Mouse (Mus musculus) forebrain, embryonic 12.5 days (tissue): ENCODE results near the gene Upp1. TPM values are rescaled to one million over a fixed set of nuclear protein-coding genes. Genes with fewer than 3 reads are reported as not detected.

Experiments used
- ATAC-seq: fragments of 200-750 bp; cut with Nextera tagmentation; 2 replicates; pipeline ENCODE4 v1.8.0; 2017; ENCODE audit warnings: moderate TSS enrichment; ENCODE audit not compliant: low FRiP score
- H3K27ac ChIP-seq: fragments of 300-500 bp; sonication (generic); 2 replicates; pipeline ENCODE4 v1.5.1; 2016; ENCODE audit warnings: mild to moderate bottlenecking
- H3K27me3 ChIP-seq: fragments of 300-500 bp; sonication (generic); 2 replicates; pipeline ENCODE4 v1.6.1; 2016; ENCODE audit warnings: mild to moderate bottlenecking
- H3K36me3 ChIP-seq: fragments of 300-500 bp; sonication (generic); replicated peaks from 2 replicates; pipeline ENCODE4 v1.6.1; 2016; ENCODE audit warnings: mild to moderate bottlenecking
- H3K4me1 ChIP-seq: fragments of 300-500 bp; sonication (generic); 2 replicates; pipeline ENCODE4 v1.6.1; 2016
- H3K4me2 ChIP-seq: fragments of 300-500 bp; sonication (generic); 2 replicates; pipeline ENCODE4 v1.6.1; 2016; ENCODE audit warnings: mild to moderate bottlenecking, moderate library complexity
- H3K4me3 ChIP-seq: fragments of 300-500 bp; sonication (generic); replicated peaks from 2 replicates; pipeline ENCODE4 v1.5.1; 2016; ENCODE audit warnings: mild to moderate bottlenecking
- H3K9ac ChIP-seq: fragments of 300-500 bp; sonication (generic); 2 replicates; pipeline ENCODE4 v1.6.1; 2016; ENCODE audit warnings: mild to moderate bottlenecking
- H3K9me3 ChIP-seq: fragments of 300-500 bp; sonication (generic); 2 replicates; pipeline ENCODE4 v1.6.1; 2016
- WGBS: fragments of 180-500 bp; shearing (Covaris S2); methylation state at CpG from one replicate; pipeline ENCODE4 v1.1.7; 2016; 5-methylcytosine and 5-hydroxymethylcytosine counted together
- polyA plus RNA-seq: library from polyadenylated mRNA; unstranded; fragments of >200 nt; fragmentation: Nextera tagmentation; extraction: Ambion mirVana; gene quantifications from 2 replicates; pipeline ENCODE4 v1.2.1, GENCODE M21; 2016

Upp1 gene
- polyA plus RNA-seq: 2.2 TPM in 2 replicates

GRCm38 (mm10) chr11:9118050-9118420 lies at the start of gene Upp1:
Upp1 (plus strand) TSS chr11:9118103.
- no peak within 1 kb of the TSS for H3K27ac ChIP-seq
- H3K4me3 ChIP-seq: peak within 1 kb of the TSS; percentile 43
- WGBS: 1% methylated on average over 7 of the region's 7 CpGs
- H3K4me1 ChIP-seq: peaks cover 32% of the 10 kb centered on the region
- H3K9me3 ChIP-seq: no peaks in the 10 kb centered on the region
- peak within 1 kb of the TSS; percentile 97 for H3K4me2 ChIP-seq
- no peak for ATAC-seq
- no peaks in the 10 kb centered on the region for H3K36me3 ChIP-seq
- H3K9ac ChIP-seq: peak within 1 kb of the TSS; percentile 44; the same call in 1 of the 2 replicates
- peaks cover 60% of the 10 kb centered on the region for H3K27me3 ChIP-seq

GRCm38 (mm10) chr11:9076444-9076843 lies 41.5 kb upstream of the Upp1 start:
- Histone ChIP-seq H3K9ac (no peak overlapping the region), H3K27me3 (no peaks in the 10 kb centered on the region), H3K4me2 (no peak overlapping the region), H3K4me1 (no peaks in the 10 kb centered on the region), H3K27ac (no peak overlapping the region), H3K36me3 (no peaks in the 10 kb centered on the region), H3K4me3 (no peak overlapping the region), H3K9me3 (no peaks in the 10 kb centered on the region)
- ATAC-seq: no peak
- WGBS: 89% methylated on average over 3 of the region's 3 CpGs

GRCm38 (mm10) chr11:9113189-9113588 lies 4.7 kb upstream of the Upp1 start:
- 76% methylated on average over 2 of the region's 2 CpGs for WGBS

GRCm38 (mm10) chr11:9115367-9116120 lies 2.4 kb upstream of the Upp1 start:
- Histone ChIP-seq H3K27me3 (peaks cover 55% of the 10 kb centered on the region), H3K4me1 (peaks cover 32% of the 10 kb centered on the region), H3K9ac (no peak overlapping the region), H3K9me3 (no peaks in the 10 kb centered on the region), H3K36me3 (no peaks in the 10 kb centered on the region), H3K4me2 (peak overlapping the region; percentile 32; the same call in 1 of the 2 replicates), H3K27ac (no peak overlapping the region), H3K4me3 (no peak overlapping the region)
- ATAC-seq: no peak
- WGBS: 18% methylated on average over 9 of the region's 9 CpGs

More at GRCm38 (mm10) chr11:9113189-9113588, 4.7 kb upstream of the Upp1 start:
- Histone ChIP-seq H3K4me2 (no peak overlapping the region), H3K27me3 (peaks cover 36% of the 10 kb centered on the region), H3K27ac (no peak overlapping the region), H3K9ac (no peak overlapping the region), H3K4me3 (no peak overlapping the region), H3K36me3 (no peaks in the 10 kb centered on the region), H3K9me3 (no peaks in the 10 kb centered on the region), H3K4me1 (peaks cover 16% of the 10 kb centered on the region)
- ATAC-seq: no peak

DNA sequence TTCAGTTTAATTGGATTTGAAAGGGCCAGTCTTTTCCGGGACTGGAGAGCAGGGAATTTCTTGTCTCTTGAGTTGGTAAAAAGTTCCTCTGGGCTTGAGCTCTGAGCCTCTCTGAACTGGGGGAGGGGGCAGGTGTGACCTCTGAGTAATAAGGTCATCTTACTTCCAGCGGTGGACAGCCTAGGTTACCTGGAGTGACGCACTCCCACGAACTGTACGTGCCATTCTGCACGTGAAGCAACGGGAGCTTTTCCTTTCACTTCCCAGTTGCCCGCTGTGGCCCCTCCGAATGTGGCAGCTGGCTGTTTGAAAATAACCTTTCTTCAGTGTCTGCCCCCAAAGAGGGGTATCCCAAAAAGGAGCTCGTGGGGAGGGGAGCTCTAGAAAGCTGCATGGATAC lies 1.8 kb upstream of the Upp1 start:
- peaks cover 60% of the 10 kb centered on the region for H3K27me3 ChIP-seq
- H3K4me2 ChIP-seq: peak overlapping the region; percentile 32
- no peak overlapping the region for H3K4me3 ChIP-seq
- no peak for ATAC-seq
- no peaks in the 10 kb centered on the region for H3K36me3 ChIP-seq
- no peak overlapping the region for H3K27ac ChIP-seq
- peaks cover 32% of the 10 kb centered on the region for H3K4me1 ChIP-seq
- H3K9me3 ChIP-seq: no peaks in the 10 kb centered on the region
- H3K9ac ChIP-seq: no peak overlapping the region
- 2% methylated on average over 10 of the region's 10 CpGs for WGBS

DNA sequence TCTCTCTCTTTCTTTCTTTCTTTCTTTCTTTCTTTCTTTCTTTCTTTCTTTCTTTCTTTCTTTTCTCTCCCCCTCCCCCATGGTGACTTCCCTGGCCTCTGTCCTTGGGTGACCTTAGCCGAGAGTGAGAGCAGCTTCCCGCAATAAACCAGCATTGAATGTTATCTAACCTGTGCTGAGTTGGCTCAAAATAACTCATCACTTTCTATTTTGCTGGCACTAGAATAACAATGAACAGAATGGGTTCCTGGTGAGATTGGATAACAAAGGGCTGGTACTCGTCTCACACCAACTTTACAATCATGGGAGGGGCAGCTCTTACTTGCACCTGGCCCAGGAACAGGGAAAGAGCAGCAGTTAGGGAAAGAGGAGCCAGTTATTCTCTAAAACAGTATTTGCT lies 987 bp upstream of the Upp1 start:
- Histone ChIP-seq H3K9me3 (no peaks in the 10 kb centered on the region), H3K27ac (no peak overlapping the region), H3K4me1 (peaks cover 32% of the 10 kb centered on the region), H3K4me2 (no peak overlapping the region), H3K4me3 (no peak overlapping the region), H3K27me3 (peaks cover 60% of the 10 kb centered on the region), H3K9ac (no peak overlapping the region), H3K36me3 (no peaks in the 10 kb centered on the region)
- ATAC-seq: no peak
- WGBS: 7% methylated on average over 3 of the region's 3 CpGs

GRCm38 (mm10) chr11:9117358-9118049 lies 399 bp upstream of the Upp1 start:
- Histone ChIP-seq H3K4me2 (peak overlapping the region; percentile 97), H3K27me3 (peaks cover 60% of the 10 kb centered on the region), H3K36me3 (no peaks in the 10 kb centered on the region), H3K9ac (no peak overlapping the region), H3K27ac (no peak overlapping the region), H3K9me3 (no peaks in the 10 kb centered on the region), H3K4me3 (peak overlapping the region; percentile 43), H3K4me1 (peaks cover 32% of the 10 kb centered on the region)
- 2% methylated on average over 13 of the region's 13 CpGs for WGBS
- no peak; the same call in 1 of the 2 replicates for ATAC-seq

DNA sequence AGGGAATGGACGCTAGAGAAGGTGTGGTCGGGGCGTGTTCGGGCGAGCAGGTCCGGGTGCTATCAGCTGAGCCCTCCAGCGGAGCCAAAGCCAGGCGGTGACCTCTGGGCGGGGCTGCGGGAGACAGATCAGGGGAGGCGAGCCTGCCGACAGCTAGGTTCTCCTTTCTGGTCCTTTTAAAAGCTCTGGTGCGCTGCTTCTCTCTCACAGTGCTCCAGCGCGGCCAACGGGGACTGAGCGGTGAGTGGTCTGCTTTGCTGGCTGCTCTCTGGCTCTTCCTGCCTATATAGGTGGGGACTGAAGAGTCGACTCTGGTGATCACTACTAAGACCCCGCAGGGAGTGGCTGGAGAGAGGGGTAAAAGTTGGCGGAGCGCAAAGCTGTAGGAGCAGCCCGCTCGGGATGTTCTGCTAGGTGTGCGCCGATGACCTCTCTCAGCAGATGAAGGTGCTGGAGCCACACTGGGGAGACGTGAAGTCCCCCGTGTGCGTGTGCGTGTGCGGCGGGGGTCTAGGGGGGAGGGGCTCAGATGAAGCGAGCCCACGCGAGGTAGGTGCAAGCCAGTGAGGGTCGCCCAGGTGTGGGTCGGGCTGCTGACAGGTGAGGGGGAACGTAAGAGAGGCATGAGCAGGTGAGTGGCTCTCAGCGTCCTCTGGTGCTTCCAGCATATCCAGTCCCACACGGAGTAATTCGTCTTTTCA lies 668 bp downstream of the Upp1 start:
- peak; percentile 47; the same call in 1 of the 2 replicates for ATAC-seq
- Histone ChIP-seq H3K27ac (no peak overlapping the region), H3K27me3 (peaks cover 60% of the 10 kb centered on the region)

GRCm38 (mm10) chr11:9119231-9120020 lies 1.5 kb downstream of the Upp1 start:
- Histone ChIP-seq H3K36me3 (no peaks in the 10 kb centered on the region), H3K9ac (no peak overlapping the region; the same call in 1 of the 2 replicates), H3K4me1 (peaks cover 32% of the 10 kb centered on the region), H3K9me3 (no peaks in the 10 kb centered on the region), H3K4me2 (peak overlapping the region; percentile 97), H3K27ac (no peak overlapping the region), H3K27me3 (peaks cover 56% of the 10 kb centered on the region), H3K4me3 (peak overlapping the region; percentile 43)
- WGBS: 2% methylated on average over 22 of the region's 22 CpGs
- ATAC-seq: no peak; the same call in 1 of the 2 replicates

More for the DNA sequence above, 668 bp downstream of the Upp1 start:
- Histone ChIP-seq H3K9me3 (no peaks in the 10 kb centered on the region), H3K4me2 (peak overlapping the region; percentile 97), H3K4me3 (peak overlapping the region; percentile 43), H3K4me1 (peaks cover 32% of the 10 kb centered on the region), H3K9ac (peak overlapping the region; percentile 44; the same call in 1 of the 2 replicates), H3K36me3 (no peaks in the 10 kb centered on the region)
- under 1% methylated on average over 40 of the region's 40 CpGs for WGBS

- ATAC-seq: no peak
- 77% methylated on average over 4 of the region's 4 CpGs for WGBS
These were observed 4.4 kb downstream of the Upp1 start for GRCm38 (mm10) chr11:9122315-9122714.

GRCm38 (mm10) chr11:9126373-9127107 lies 8.6 kb downstream of the Upp1 start:
- no peak for ATAC-seq
- H3K9ac ChIP-seq: no peak overlapping the region
- WGBS: 71% methylated on average over 5 of the region's 5 CpGs
- no peak overlapping the region for H3K4me2 ChIP-seq
- H3K27me3 ChIP-seq: no peaks in the 10 kb centered on the region
- no peaks in the 10 kb centered on the region for H3K36me3 ChIP-seq
- H3K27ac ChIP-seq: no peak overlapping the region
- no peak overlapping the region for H3K4me3 ChIP-seq
- no peaks in the 10 kb centered on the region for H3K4me1 ChIP-seq
- no peaks in the 10 kb centered on the region for H3K9me3 ChIP-seq

More at GRCm38 (mm10) chr11:9122315-9122714, 4.4 kb downstream of the Upp1 start:
- Histone ChIP-seq H3K9me3 (no peaks in the 10 kb centered on the region), H3K4me2 (no peak overlapping the region), H3K9ac (no peak overlapping the region), H3K36me3 (no peaks in the 10 kb centered on the region), H3K4me3 (no peak overlapping the region), H3K27ac (no peak overlapping the region), H3K4me1 (peaks cover 23% of the 10 kb centered on the region), H3K27me3 (peaks cover 33% of the 10 kb centered on the region)
